Mouse (Mus musculus) megakaryocyte, embryonic 14.5 days (primary cell): Measurements from ENCODE around the gene Dock4.

ENCODE experiments used
- FLI1 ChIP-seq: IDR thresholded peaks from 2 replicates; pipeline ENCODE4 v1.6.1; 2012; ENCODE audit warnings: low read length, inconsistent platforms, mixed read lengths
- GATA1 ChIP-seq: IDR thresholded peaks from 3 replicates; pipeline ENCODE4 v1.6.1; 2012; ENCODE audit warnings: mixed read lengths, low read length, inconsistent platforms, borderline replicate concordance

GRCm38 (mm10) chr12:40399812-40400211 lies 45.9 kb upstream of the Dock4 start:
- TF ChIP-seq FLI1, result no peak
- no peak for TF ChIP-seq GATA1
